Mouse (Mus musculus) spleen, adult 2 months (tissue): ENCODE data around the gene Nlrc3.

Experiments
- CTCF ChIP-seq: fragments of 200-500 bp; IDR thresholded peaks from 2 replicates; pipeline ENCODE4 v1.5.1; 2011; ENCODE audit warnings: mild to moderate bottlenecking, inconsistent platforms; ENCODE audit not compliant: insufficient read depth, insufficient read length, insufficient replicate concordance; ENCODE audit errors: extremely low read depth
- POLR2A ChIP-seq: fragments of 200-500 bp; IDR thresholded peaks from 2 replicates; pipeline ENCODE4 v1.6.1; 2011; ENCODE audit warnings: low read depth, low read length, inconsistent platforms

- no peak for TF ChIP-seq CTCF
- TF ChIP-seq POLR2A = no peak
Measured at GRCm38 (mm10) chr16:3920756-3921155, 55.7 kb downstream of the Nlrc3 start.
